Mouse (Mus musculus) MEL (cell line): Measurements from ENCODE around the gene Paxbp1. TPM values are rescaled to one million over a fixed set of nuclear protein-coding genes. Genes with fewer than 3 reads are reported as not detected.
"Not testable (repeated sequence)": the region's sequence is repeated elsewhere in the genome, so short reads cannot be mapped to it uniquely, and the experiment has no call there.

Source experiments
- DNase-seq: peaks from one replicate; pipeline ENCODE4 v3.0.0; 2011; ENCODE audit warnings: low read depth, low spot score
- H3K27ac ChIP-seq: 2 replicates; pipeline ENCODE4 v1.5.1; 2012; ENCODE audit warnings: low read depth, mild to moderate bottlenecking, control low read depth, low read length, moderate library complexity; ENCODE audit not compliant: control insufficient read depth
- H3K27me3 ChIP-seq, 2 experiments: fragments of 150-350 bp in 1 of 2; sonication (generic) in 1 of 2; 2 replicates each; pipeline ENCODE4 v1.6.1; 2012; ENCODE audit warnings: low read length in 2 of 2, mild to moderate bottlenecking in 2 of 2, improper control_type of control experiment in 1 of 2, moderate library complexity in 1 of 2; ENCODE audit not compliant: insufficient read depth in 2 of 2, control insufficient read depth in 1 of 2
- H3K36me3 ChIP-seq, 2 experiments: 2 replicates each; pipeline ENCODE4 v1.6.1; 2012 to 2014; ENCODE audit warnings: low read length in 2 of 2, improper control_type of control experiment in 1 of 2, inconsistent platforms in 1 of 2, mild to moderate bottlenecking in 1 of 2; ENCODE audit not compliant: insufficient read depth in 2 of 2, control insufficient read depth in 1 of 2
- H3K4me1 ChIP-seq, 2 experiments: fragments of 150-350 bp in 1 of 2; sonication (generic) in 1 of 2; 2 replicates each; pipeline ENCODE4 v1.6.1; 2012; ENCODE audit warnings: low read length in 2 of 2, improper control_type of control experiment in 1 of 2, mild to moderate bottlenecking in 1 of 2; ENCODE audit not compliant: insufficient read depth in 2 of 2, control insufficient read depth in 1 of 2
- H3K4me3 ChIP-seq, 2 experiments: fragments of 150-350 bp in 1 of 2; sonication (generic) in 1 of 2; 2 replicates each; pipeline ENCODE4 v1.5.1; 2012; ENCODE audit warnings: low read depth in 2 of 2, low read length in 2 of 2, mild to moderate bottlenecking in 2 of 2, moderate library complexity in 2 of 2, control low read depth in 1 of 2, improper control_type of control experiment in 1 of 2; ENCODE audit not compliant: control insufficient read depth in 1 of 2, insufficient read depth in 1 of 2
- H3K79me2 ChIP-seq: 2 replicates; pipeline ENCODE4 v1.6.1; 2012; ENCODE audit warnings: mild to moderate bottlenecking, low read length, moderate library complexity; ENCODE audit not compliant: control insufficient read depth, poor library complexity, insufficient read depth
- H3K9ac ChIP-seq: 2 replicates; pipeline ENCODE4 v1.6.1; 2012; ENCODE audit warnings: low read depth, mild to moderate bottlenecking, control low read depth, low read length, moderate library complexity; ENCODE audit not compliant: control insufficient read depth, poor library complexity, severe bottlenecking
- H3K9me3 ChIP-seq: fragments of 150-350 bp; sonication (generic); replicated peaks from 2 replicates; pipeline ENCODE4 v1.6.1; 2012; ENCODE audit warnings: mild to moderate bottlenecking, low read length, improper control_type of control experiment, moderate library complexity; ENCODE audit not compliant: insufficient read depth
- CHD1 ChIP-seq: IDR thresholded peaks from 2 replicates; pipeline ENCODE4 v1.6.1; 2012; ENCODE audit warnings: low read depth, mild to moderate bottlenecking, inconsistent platforms, low read length, improper control_type of control experiment
- CHD2 ChIP-seq: IDR thresholded peaks from 2 replicates; pipeline ENCODE4 v1.6.1; 2011; ENCODE audit warnings: low read length, improper control_type of control experiment
- CTCF ChIP-seq, 3 experiments: IDR thresholded peaks in 2 of 3; conservative IDR thresholded peaks in 1 of 3; 2 replicates each; pipeline ENCODE4 v1.5.1; 2011 to 2012; ENCODE audit warnings: low read length in 3 of 3, low read depth in 2 of 3, mild to moderate bottlenecking in 2 of 3, improper control_type of control experiment in 1 of 3, inconsistent platforms in 1 of 3, mixed read lengths in 1 of 3, moderate library complexity in 1 of 3; ENCODE audit not compliant: control insufficient read depth in 1 of 3, insufficient read depth in 1 of 3, poor library complexity in 1 of 3, severe bottlenecking in 1 of 3
- E2F4 ChIP-seq: IDR thresholded peaks from 2 replicates; pipeline ENCODE4 v1.6.1; 2011; ENCODE audit warnings: low read depth, low read length, improper control_type of control experiment, borderline replicate concordance
- ELF1 ChIP-seq: IDR thresholded peaks from 2 replicates; pipeline ENCODE4 v1.6.1; 2014; ENCODE audit warnings: low read depth, mild to moderate bottlenecking, inconsistent platforms, low read length, improper control_type of control experiment, moderate library complexity
- EP300 ChIP-seq, 2 experiments: IDR thresholded peaks; 2 replicates each; pipeline ENCODE4 v1.6.1; 2011; ENCODE audit warnings: improper control_type of control experiment in 2 of 2, low read length in 2 of 2, low read depth in 1 of 2, mild to moderate bottlenecking in 1 of 2
- GABPA ChIP-seq: IDR thresholded peaks from 2 replicates; pipeline ENCODE4 v1.6.1; 2012; ENCODE audit warnings: low read depth, mild to moderate bottlenecking, inconsistent platforms, low read length, improper control_type of control experiment, moderate library complexity
- HCFC1 ChIP-seq: IDR thresholded peaks from 2 replicates; pipeline ENCODE4 v1.6.1; 2012; ENCODE audit warnings: low read depth, mild to moderate bottlenecking, inconsistent platforms, low read length, improper control_type of control experiment, moderate library complexity
- JUND ChIP-seq: IDR thresholded peaks from 2 replicates; pipeline ENCODE4 v1.6.1; 2011; ENCODE audit warnings: low read depth, mild to moderate bottlenecking, improper control_type of control experiment, low read length
- MAFK ChIP-seq: IDR thresholded peaks from 2 replicates; pipeline ENCODE4 v1.6.1; 2011; ENCODE audit warnings: low read depth, mild to moderate bottlenecking, low read length, improper control_type of control experiment, borderline replicate concordance
- MAX ChIP-seq: IDR thresholded peaks from 2 replicates; pipeline ENCODE4 v1.6.1; 2011; ENCODE audit warnings: low read length, improper control_type of control experiment
- MEF2A ChIP-seq: IDR thresholded peaks from 2 replicates; pipeline ENCODE4 v1.6.1; 2014; ENCODE audit warnings: low read depth, mild to moderate bottlenecking, inconsistent platforms, low read length, improper control_type of control experiment; ENCODE audit not compliant: poor library complexity, insufficient replicate concordance, severe bottlenecking; ENCODE audit errors: extremely low read depth
- MXI1 ChIP-seq: IDR thresholded peaks from 2 replicates; pipeline ENCODE4 v1.6.1; 2011; ENCODE audit warnings: mild to moderate bottlenecking, low read depth, low read length, improper control_type of control experiment
- NELFE ChIP-seq: IDR thresholded peaks from 2 replicates; pipeline ENCODE4 v1.6.1; 2011; ENCODE audit warnings: low read depth, low read length, improper control_type of control experiment
- NRF1 ChIP-seq: IDR thresholded peaks from 2 replicates; pipeline ENCODE4 v1.6.1; 2014; ENCODE audit warnings: low read depth, mild to moderate bottlenecking, inconsistent platforms, low read length, improper control_type of control experiment, moderate library complexity; ENCODE audit not compliant: poor library complexity, insufficient read depth, severe bottlenecking
- POLR2A ChIP-seq, 2 experiments: IDR thresholded peaks; 2 replicates each; pipeline ENCODE4 v1.6.1; 2011 to 2012; ENCODE audit warnings: low read length in 2 of 2, mild to moderate bottlenecking in 2 of 2, control low read depth in 1 of 2, improper control_type of control experiment in 1 of 2, low read depth in 1 of 2, moderate library complexity in 1 of 2; ENCODE audit not compliant: control insufficient read depth in 1 of 2, insufficient read depth in 1 of 2, poor library complexity in 1 of 2
- POLR2AphosphoS5 ChIP-seq: IDR thresholded peaks from 2 replicates; pipeline ENCODE4 v1.6.1; 2012; ENCODE audit warnings: low read depth, borderline replicate concordance, mild to moderate bottlenecking, inconsistent platforms, low read length, moderate library complexity, mixed read lengths
- RAD21 ChIP-seq: IDR thresholded peaks from 2 replicates; pipeline ENCODE4 v1.6.1; 2011; ENCODE audit warnings: mild to moderate bottlenecking, low read depth, low read length, improper control_type of control experiment
- RCOR1 ChIP-seq: IDR thresholded peaks from 2 replicates; pipeline ENCODE4 v1.6.1; 2012; ENCODE audit warnings: low read depth, mild to moderate bottlenecking, inconsistent platforms, low read length, improper control_type of control experiment
- SMC3 ChIP-seq: IDR thresholded peaks from 2 replicates; pipeline ENCODE4 v1.6.1; 2011; ENCODE audit warnings: low read depth, low read length, improper control_type of control experiment
- TAL1 ChIP-seq: IDR thresholded peaks from 2 replicates; pipeline ENCODE4 v1.6.1; 2012; ENCODE audit warnings: mild to moderate bottlenecking, inconsistent platforms, low read length, moderate library complexity, mixed read lengths
- USF1 ChIP-seq: IDR thresholded peaks from 2 replicates; pipeline ENCODE4 v1.6.1; 2014; ENCODE audit warnings: low read depth, mild to moderate bottlenecking, inconsistent platforms, low read length, improper control_type of control experiment, moderate library complexity
- ZC3H11A ChIP-seq: IDR thresholded peaks from 2 replicates; pipeline ENCODE4 v1.6.1; 2012; ENCODE audit warnings: low read depth, mild to moderate bottlenecking, inconsistent platforms, low read length, improper control_type of control experiment
- ZKSCAN1 ChIP-seq: IDR thresholded peaks from 2 replicates; pipeline ENCODE4 v1.6.1; 2012; ENCODE audit warnings: low read depth, mild to moderate bottlenecking, inconsistent platforms, low read length, improper control_type of control experiment, moderate library complexity
- ZNF384 ChIP-seq: IDR thresholded peaks from 2 replicates; pipeline ENCODE4 v1.6.1; 2012; ENCODE audit warnings: low read depth, mild to moderate bottlenecking, inconsistent platforms, low read length, improper control_type of control experiment
- polyA plus RNA-seq, 2 experiments: library from polyadenylated mRNA; stranded (reverse) in 1 of 2; unstranded in 1 of 2; fragments of >175 nt in 1 of 2; fragments of >200 nt in 1 of 2; gene quantifications; 2 replicates each; pipeline versions ENCODE4 v1.2.1 to v1.2.4; 2012; ENCODE audit warnings: low replicate concordance in 2 of 2, low read depth in 1 of 2; ENCODE audit not compliant: insufficient read length in 2 of 2, insufficient read depth in 1 of 2, missing spikeins in 1 of 2
- total RNA-seq: library from RNA; depleted of rRNA; stranded (reverse); fragments of 300-350 nt; gene quantifications from 2 replicates; pipeline ENCODE4 v1.2.3, GENCODE M21; 2012

Gene Paxbp1
- total and polyA plus RNA-seq, 3 experiments = 23.8 to 49.6 TPM; not detected in 1

DNA sequence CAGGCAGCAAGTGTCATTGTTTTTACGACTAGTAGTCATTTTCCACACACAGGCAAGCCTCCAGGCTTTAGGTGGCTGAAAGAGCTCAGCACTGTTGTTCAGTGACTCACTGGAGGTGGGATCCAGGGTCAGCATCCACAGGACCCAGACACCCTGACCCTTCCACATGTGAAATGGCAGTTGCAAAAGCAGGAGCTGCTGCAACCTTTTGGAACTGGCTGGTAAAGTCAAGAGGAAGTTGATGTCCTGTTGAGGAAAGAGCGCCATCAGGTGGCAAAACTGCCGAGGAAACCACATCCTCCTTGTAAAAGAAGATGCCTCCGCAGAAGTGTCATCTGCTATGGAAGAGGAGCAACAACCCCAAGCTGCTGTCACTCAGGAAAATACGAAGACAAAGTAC is 31.8 kb upstream of the Paxbp1 start:
- peak; percentile 65 for DNase-seq
- no peaks in the 10 kb centered on the region for H3K79me2 ChIP-seq
- H3K27me3 ChIP-seq = no peaks in the 10 kb centered on the region
- H3K9me3 ChIP-seq = no peaks in the 10 kb centered on the region
- no peaks in the 10 kb centered on the region; a peak in 1 of 4 replicates for H3K4me1 ChIP-seq
- TF ChIP-seq CHD2 = no peak
- peak; percentile 32 for TF ChIP-seq RAD21
- peak; percentile 38 to 44 (median 40); a peak in 4 of 6 replicates for TF ChIP-seq CTCF (IDR thresholded peaks at IDR 0.05 in 2 of 3, conservative IDR thresholded peaks at IDR 0.05 in 1 of 3; ENCODE audit: control insufficient read depth in 1 of 3, insufficient read depth in 1 of 3, low read depth in 2 of 3, low read length in 3 of 3, poor library complexity in 1 of 3, severe bottlenecking in 1 of 3)
- peak; percentile 45 for TF ChIP-seq SMC3
- TF ChIP-seq ZC3H11A = peak; percentile 20; the same call in 1 of the 2 replicates
- no peak overlapping the region for H3K27ac ChIP-seq
- H3K4me3 ChIP-seq = no peak overlapping the region
- H3K9ac ChIP-seq = no peak overlapping the region
- H3K36me3 ChIP-seq = no peaks in the 10 kb centered on the region; a peak in 1 of 4 replicates

DNA sequence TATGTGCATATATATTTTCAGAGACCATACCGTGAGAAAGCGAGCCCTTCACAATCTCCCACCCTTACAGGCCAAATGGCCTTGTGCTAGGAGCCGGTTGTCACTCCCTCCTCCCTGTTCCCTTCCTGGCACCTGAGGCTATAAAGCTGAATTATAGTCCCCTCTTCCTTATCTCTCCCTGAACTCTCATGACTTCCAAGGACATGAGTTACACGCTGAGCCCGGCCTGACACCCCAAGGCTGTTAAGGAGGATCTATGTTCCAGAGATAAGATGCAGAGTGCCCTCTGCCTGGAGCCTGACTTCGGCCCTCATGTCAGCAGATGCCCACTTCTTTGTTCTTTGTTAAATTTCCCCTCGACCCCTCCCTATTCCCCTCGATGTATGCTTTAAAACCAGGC is 31.1 kb upstream of the Paxbp1 start:
- not testable (repeated sequence) for H3K4me1 ChIP-seq, H3K36me3 ChIP-seq, H3K27me3 ChIP-seq, H3K79me2 ChIP-seq, H3K9ac ChIP-seq, H3K9me3 ChIP-seq, DNase-seq, H3K4me3 ChIP-seq, H3K27ac ChIP-seq

DNA sequence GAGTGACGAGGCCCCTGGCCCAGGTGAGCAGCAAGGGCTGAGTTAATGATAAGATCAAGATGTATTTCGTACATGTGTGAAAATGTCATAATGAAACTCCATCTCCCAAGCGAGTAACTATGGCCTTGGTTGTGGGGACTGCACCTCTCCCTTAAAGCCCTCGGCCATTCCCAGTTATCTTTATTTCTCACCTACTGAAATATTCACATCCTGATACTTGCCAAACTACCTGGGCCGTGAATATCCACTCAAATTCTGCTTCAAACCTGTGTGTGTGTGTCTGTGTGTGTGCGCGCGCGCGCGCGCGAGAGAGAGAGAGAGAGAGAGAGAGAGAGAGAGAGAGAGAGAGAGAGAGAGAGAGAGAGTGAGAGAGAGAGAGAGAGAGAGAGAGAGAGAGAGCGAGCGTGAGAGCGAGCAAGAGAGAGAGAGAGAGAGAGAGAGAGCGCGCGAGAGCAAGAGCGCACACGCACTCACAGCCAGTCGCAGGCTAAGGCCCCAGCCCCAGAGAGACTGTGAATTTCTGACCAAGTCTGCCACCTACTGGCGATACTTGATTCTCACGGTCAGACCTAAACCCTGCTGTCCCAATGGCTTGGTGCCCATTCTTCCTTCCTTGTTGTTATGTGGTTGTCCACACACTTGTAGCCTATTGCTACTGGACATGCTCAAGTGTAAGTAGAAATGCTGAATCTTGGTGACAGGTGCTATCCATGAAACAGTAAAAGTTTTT is 29.0 kb upstream of the Paxbp1 start:
- peak; percentile 93 for DNase-seq
- H3K9me3 ChIP-seq = no peaks in the 10 kb centered on the region
- peak overlapping the region; percentile 26 for H3K9ac ChIP-seq
- H3K4me1 ChIP-seq = no peaks in the 10 kb centered on the region; a peak in 1 of 4 replicates
- peak overlapping the region; percentile 19 to 24; a peak in 2 of 4 replicates for H3K4me3 ChIP-seq
- no peaks in the 10 kb centered on the region for H3K27me3 ChIP-seq
- H3K27ac ChIP-seq = no peak overlapping the region
- H3K36me3 ChIP-seq = no peaks in the 10 kb centered on the region; a peak in 1 of 4 replicates
- H3K79me2 ChIP-seq = no peaks in the 10 kb centered on the region
- no peak for TF ChIP-seq ELF1
- no peak for TF ChIP-seq NELFE
- TF ChIP-seq CHD1 = no peak
- TF ChIP-seq NRF1 = no peak
- TF ChIP-seq RCOR1 = no peak
- no peak for TF ChIP-seq USF1
- TF ChIP-seq ZKSCAN1 = no peak
- peak; percentile 85 for TF ChIP-seq JUND
- TF ChIP-seq CTCF (IDR thresholded peaks at IDR 0.05 in 2 of 3, conservative IDR thresholded peaks at IDR 0.05 in 1 of 3; ENCODE audit: control insufficient read depth in 1 of 3, insufficient read depth in 1 of 3, low read depth in 2 of 3, low read length in 3 of 3, poor library complexity in 1 of 3, severe bottlenecking in 1 of 3) = peak; percentile 54 to 82 (median 74)
- no peak for TF ChIP-seq EP300 (IDR thresholded peaks at IDR 0.05; ENCODE audit: low read depth in 1 of 2, low read length in 2 of 2)
- TF ChIP-seq MEF2A = no peak
- TF ChIP-seq MXI1 = no peak
- no peak for TF ChIP-seq TAL1
- TF ChIP-seq MAX = no peak
- peak; percentile 78 for TF ChIP-seq RAD21
- no peak for TF ChIP-seq MAFK
- TF ChIP-seq HCFC1 = no peak
- TF ChIP-seq POLR2AphosphoS5 = no peak
- no peak for TF ChIP-seq E2F4
- no peak for TF ChIP-seq ZNF384
- no peak for TF ChIP-seq GABPA
- no peak for TF ChIP-seq POLR2A (IDR thresholded peaks at IDR 0.05; ENCODE audit: control insufficient read depth in 1 of 2, insufficient read depth in 1 of 2, low read depth in 1 of 2, low read length in 2 of 2, poor library complexity in 1 of 2)
